Mouse (Mus musculus): Measurements from ENCODE around the gene Spocd1.

Gene Spocd1

GRCm38 (mm10) chr4:129978227-129978626 lies 49.2 kb downstream of the Spocd1 start:
- no peak for DNase-seq

- no peak for DNase-seq
Observed at GRCm38 (mm10) chr4:129978930-129979329, 49.9 kb downstream of the Spocd1 start.

GRCm38 (mm10) chr4:129981657-129982056 lies 52.6 kb downstream of the Spocd1 start:
- DNase-seq: peak in 1 of 2 experiments; percentile 42

GRCm38 (mm10) chr4:129983046-129983445 lies 54.0 kb downstream of the Spocd1 start:
- no peak for DNase-seq

GRCm38 (mm10) chr4:129983764-129984420 lies 54.8 kb downstream of the Spocd1 start:
- peak; percentile 54 to 67 for DNase-seq

GRCm38 (mm10) chr4:129984421-129985061 lies 55.5 kb downstream of the Spocd1 start, which contains the start of gene Adgrb2:
Gene Adgrb2 (plus strand): TSS chr4:129984870.
- DNase-seq: no peak

GRCm38 (mm10) chr4:129985161-129985670 lies 56.2 kb downstream of the Spocd1 start:
- DNase-seq: no peak

GRCm38 (mm10) chr4:129985671-129986441 lies 56.8 kb downstream of the Spocd1 start:
- peak in 1 of 2 experiments; percentile 28 for DNase-seq

GRCm38 (mm10) chr4:129987825-129988504 lies 58.9 kb downstream of the Spocd1 start:
- DNase-seq: no peak

- DNase-seq: no peak
Observed at GRCm38 (mm10) chr4:129989925-129990324, 60.9 kb downstream of the Spocd1 start.

GRCm38 (mm10) chr4:129992720-129993119 lies 63.7 kb downstream of the Spocd1 start:
- DNase-seq: no peak

GRCm38 (mm10) chr4:129993213-129993612 lies 64.2 kb downstream of the Spocd1 start:
- no peak for DNase-seq

GRCm38 (mm10) chr4:129993944-129994695 lies 65.1 kb downstream of the Spocd1 start:
- DNase-seq: peak; percentile 39 to 42

GRCm38 (mm10) chr4:129994728-129995127 lies 65.7 kb downstream of the Spocd1 start:
- no peak for DNase-seq

GRCm38 (mm10) chr4:129995255-129995654 lies 66.2 kb downstream of the Spocd1 start:
- no peak for DNase-seq

- no peak for DNase-seq
Observed at GRCm38 (mm10) chr4:129996015-129996414, 67.0 kb downstream of the Spocd1 start.

GRCm38 (mm10) chr4:129998124-129998523 lies 69.1 kb downstream of the Spocd1 start:
- DNase-seq: no peak

GRCm38 (mm10) chr4:130001710-130002109 lies 72.7 kb downstream of the Spocd1 start:
- no peak for DNase-seq

- DNase-seq: no peak
Observed at GRCm38 (mm10) chr4:130002157-130002556, 73.1 kb downstream of the Spocd1 start.

- DNase-seq: no peak
Observed at GRCm38 (mm10) chr4:130005593-130005992, 76.5 kb downstream of the Spocd1 start.

- no peak for DNase-seq
Observed at GRCm38 (mm10) chr4:130006533-130006932, 77.5 kb downstream of the Spocd1 start.
